Mouse (Mus musculus) urinary bladder, postnatal 10 days (tissue): ENCODE results near the gene Slc25a21.

Experiments used
- DNase-seq: peaks from one replicate; pipeline ENCODE4 v3.0.0; 2022; ENCODE audit warnings: low spot score

Gene Slc25a21

DNA sequence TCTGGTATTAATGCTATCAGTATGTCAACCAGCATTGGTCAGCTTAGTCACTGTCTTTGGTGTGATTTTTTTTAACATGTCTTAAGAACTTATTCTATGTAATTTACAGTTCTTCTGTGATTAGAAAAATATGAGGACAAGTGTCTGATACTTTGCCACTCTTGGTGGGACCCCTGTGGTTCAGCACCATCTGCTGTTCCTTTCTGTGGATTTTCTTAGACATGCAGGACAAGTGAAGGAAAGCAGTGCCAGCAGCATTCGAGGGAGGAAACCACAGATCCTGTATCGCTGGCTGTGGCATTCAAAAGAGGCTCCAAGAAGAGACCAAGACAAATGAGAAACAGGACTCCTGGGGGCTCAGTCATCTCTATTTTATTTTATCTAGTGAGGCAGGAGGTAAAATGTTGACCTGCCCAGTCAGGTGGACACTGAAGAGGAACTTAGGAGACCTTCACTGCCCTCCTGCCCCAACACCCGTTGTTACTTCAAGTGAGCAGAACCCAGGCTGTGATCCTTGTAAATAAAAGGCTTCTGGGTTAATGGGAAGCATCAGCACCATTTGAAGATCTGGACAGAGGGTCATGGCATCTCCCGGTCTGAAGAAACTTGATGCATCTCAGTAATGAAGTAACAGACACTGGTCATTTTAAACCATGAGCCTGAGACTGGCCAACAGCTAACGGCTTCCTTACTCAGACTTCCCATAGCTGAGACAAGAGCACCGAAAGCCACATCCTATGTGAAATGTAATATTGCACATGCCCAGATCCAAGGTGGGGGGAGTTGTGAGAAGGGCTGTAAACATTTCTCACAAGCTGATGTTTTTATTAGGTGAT lies 306.2 kb downstream of the Slc25a21 start:
- no peak for DNase-seq

DNA sequence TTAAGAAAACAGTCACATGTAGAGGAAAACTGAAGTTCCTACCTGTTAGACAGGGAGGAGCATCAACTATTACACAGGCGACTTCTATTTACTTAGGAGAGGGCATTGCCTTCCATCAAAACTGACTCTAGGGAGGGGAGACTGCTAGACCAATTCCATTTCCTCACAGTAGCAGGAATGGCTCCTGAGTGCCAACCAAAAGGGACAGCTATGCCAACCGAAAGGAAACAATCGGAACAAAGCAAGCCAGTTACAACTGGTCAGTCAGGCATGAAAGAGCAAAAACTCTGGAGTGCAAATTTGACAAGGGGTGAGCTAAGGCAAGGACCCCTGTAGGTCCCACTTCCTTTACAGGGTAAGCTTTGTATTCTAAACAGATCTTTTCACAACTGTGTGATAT lies 319.5 kb downstream of the Slc25a21 start:
- no peak for DNase-seq

DNA sequence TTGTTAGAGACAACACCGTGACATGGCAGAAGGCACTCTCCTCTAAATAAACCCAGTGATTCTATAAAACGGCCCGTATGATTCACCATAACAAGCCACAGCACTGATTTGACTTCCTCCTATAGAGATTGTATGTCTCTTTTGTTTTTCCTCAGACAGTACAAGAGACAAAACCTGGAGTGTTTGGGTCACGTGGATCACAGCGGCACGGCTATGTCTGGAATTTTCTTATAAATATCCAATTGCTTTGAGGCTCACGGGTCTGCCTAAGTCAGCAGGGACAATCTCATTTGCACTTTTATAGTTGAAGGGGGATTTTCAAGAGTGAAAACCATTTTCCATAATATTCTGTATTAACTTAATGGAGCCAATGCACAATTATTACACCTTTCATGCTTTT lies 320.7 kb downstream of the Slc25a21 start:
- DNase-seq = no peak

GRCm38 (mm10) chr12:56873204-56873603 lies 324.1 kb downstream of the Slc25a21 start:
- no peak for DNase-seq

DNA sequence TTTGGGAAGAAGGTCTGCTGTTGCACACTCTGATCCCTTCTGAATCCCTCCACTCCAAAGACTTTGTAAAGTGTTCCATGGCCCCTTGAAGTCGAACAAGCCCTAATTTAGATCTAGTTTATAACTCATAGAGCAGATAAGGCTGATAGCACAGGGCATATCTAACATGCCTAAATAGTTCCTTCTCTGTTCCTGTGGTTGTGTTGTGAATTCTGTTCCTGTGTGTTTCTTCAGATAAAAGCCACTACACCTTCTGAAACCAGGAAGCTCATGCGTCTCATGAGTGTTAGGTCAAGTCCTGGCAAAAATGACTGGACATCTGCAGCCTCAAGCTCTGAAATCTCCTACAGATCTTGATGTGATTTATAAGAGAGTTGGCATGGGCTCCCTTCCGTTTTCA lies 326.7 kb downstream of the Slc25a21 start:
- DNase-seq = no peak

- no peak for DNase-seq
Observed at GRCm38 (mm10) chr12:56863873-56864562, 333.3 kb downstream of the Slc25a21 start.

GRCm38 (mm10) chr12:56852679-56853078 lies 344.6 kb downstream of the Slc25a21 start:
- no peak for DNase-seq

GRCm38 (mm10) chr12:56851464-56851863 lies 345.8 kb downstream of the Slc25a21 start:
- DNase-seq = no peak

DNA sequence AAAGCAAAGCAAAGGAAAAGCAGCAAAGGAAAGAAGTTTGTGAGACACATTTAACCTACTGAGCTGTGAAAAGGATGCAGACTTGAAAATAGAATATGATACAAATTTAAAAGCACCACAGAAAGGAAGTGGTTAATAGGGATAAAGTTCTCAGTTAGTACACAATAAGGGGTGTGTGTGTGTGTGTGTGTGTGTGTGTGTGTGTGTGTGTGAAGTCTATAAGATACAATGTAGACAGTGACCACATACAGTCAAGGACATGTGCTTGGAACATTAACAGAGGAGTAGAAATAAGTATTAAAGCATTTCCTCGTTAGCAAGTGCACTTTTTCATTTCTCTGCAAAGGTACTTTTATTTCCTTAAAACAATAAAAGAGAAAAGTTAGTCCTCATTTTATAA lies 367.3 kb downstream of the Slc25a21 start:
- DNase-seq = no peak

DNA sequence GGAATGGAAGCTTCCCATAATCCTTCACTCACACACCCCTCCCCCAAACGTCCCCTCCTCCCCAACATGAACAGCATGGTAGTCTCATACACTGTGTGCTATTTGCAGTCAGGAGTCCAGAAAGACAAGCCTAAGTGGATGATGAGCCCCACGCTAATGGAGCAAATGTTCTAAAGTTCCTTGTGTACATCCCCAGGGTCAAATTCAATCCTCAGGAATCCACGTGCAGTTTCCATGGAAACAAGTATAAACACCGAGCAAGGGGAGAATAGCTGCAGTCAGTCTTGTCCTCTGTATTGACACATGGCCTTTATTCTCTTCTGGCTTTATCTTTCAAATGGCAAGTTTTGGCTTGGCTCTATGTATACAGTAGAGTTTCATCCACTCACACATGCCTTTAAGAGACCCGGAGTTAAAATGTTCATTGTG lies 367.8 kb downstream of the Slc25a21 start:
- no peak for DNase-seq

DNA sequence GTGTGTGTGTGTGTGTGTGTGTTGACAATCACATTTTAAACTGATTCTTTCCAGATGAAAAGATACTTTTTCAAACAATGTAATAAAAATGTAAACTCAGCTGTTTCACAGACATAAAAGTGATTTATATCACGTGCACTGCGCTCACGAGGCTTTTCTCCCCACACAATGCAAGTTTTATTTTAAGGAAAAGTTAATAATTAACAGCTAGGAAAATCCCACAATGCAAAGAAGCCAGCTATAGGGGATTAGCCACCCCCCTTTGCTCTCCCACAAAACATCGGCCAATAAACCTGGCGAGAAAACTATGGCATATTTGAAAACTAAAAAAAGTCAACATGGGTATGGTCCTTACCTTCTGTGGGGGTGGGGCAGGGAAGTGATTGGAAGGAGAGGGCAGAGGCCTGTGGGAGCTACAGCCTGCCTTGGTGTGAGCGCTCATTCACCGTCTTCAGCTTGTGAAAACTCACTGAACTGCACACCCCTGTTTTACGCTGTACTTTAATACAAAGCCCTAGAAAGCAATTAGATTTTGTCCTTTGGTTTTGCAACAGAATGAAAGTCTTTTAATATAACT lies 369.4 kb downstream of the Slc25a21 start:
- DNase-seq = no peak

DNA sequence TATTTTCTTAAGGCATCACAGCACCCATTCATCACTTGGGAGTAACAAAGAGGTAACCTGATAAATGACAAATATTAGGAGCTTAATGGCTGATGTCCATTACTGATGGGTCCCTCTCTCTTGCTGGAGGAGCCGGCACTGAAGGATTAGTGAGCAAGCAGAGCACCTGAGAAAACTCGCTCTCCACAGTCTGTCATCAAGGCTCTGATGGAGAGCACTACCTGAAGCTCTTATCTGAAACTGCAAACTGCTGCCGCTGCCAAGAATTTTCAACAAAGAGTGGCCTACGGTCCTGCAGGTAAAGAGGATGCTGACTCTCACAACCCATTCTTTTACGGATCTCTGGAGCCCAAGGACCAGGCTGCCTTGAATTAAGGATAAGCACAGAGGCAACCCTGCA lies 372.6 kb downstream of the Slc25a21 start:
- no peak for DNase-seq

DNA sequence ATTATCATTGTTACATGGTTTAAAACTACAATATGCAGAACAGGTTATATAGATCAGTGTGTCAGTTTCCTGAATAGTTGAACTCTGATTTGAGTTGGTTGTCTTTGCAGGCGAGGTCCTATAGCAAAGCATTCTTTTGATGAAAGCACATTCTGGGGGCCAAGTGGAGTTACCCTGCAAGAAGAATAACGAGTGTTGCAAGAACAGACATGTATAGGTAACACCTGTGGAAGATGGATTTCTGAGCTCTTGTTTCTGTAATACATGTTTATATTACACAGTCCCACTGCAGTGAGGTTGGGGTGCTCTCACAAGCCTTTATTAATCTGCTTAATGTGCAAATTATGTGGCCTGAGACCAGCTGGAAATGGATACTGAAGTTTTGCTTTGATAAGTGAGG lies 375.1 kb downstream of the Slc25a21 start:
- no peak for DNase-seq

- DNase-seq = no peak
Observed at GRCm38 (mm10) chr12:56820604-56821003, 376.7 kb downstream of the Slc25a21 start.

- DNase-seq = no peak
Observed at GRCm38 (mm10) chr12:56807483-56807882, 389.8 kb downstream of the Slc25a21 start.

DNA sequence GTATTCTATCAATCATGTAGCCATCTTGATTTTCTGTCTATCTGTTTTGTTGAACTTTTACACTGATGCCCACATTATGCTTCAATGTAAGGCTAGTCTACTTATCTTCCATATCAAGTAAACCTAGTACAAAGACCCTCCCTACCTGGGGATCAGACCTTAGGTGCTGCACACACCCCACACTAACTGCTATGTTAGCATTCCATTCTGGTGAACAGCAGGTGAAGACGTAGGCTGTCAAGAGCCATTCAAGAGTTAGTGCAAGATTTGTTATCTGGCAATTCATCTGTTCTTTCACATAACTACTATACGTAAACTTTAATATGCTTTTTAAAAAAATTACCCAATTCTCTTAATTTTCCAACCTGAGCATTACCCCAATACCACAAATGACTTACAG lies 390.2 kb downstream of the Slc25a21 start:
- DNase-seq = no peak

DNA sequence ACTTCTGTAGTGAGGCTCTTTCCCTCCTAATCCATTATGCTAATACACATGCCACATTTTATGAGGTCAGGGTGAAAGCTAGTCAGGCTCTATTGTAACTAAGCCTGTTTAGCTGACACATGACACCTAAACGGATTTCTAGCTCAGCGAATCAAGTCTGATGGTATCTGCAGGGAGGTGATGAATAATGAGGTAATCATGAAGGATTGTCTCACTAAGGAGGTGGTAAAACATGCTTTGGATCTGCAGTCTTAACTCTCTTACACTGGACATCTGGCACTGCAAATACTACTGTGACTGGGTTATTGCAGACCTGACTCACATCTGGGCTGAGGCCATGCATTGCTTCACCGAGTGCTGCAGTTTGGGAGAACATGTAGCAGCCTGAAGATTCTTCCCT lies 392.8 kb downstream of the Slc25a21 start:
- DNase-seq = no peak

DNA sequence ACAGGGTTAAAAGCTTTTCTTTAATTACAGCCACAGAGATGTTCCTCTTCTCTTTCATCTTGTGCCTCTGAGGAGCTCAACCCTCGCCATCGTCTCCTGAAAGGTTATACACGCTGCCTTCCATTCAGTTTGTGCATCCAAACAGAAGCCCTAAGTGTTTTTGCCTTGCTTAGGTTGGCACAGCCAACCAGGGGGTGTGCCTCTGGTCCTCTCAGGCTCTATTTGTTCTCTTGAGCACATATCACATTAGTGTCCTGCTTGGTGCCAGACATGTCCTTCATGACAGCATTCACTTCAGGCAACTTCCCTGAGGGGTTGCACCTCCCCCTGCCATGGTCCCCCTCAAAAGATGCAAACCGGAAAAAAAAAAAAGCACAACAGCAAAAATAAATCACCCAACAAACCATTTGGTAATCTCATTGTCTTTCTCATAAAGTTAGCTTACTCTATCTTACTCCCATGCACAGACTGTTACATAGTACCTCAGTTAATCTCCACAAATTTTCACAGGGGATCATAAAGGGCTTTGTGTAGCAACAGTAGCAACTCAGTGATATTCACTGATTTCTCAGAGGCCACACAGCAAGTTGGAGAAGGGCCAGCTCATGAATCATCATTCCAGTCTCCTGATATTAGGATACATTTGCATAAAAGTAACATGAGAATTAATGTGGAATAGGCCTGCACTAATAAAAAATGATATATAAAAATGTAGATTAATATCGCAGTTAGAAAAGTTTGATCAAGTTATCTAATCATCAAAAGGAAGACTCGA lies 398.4 kb downstream of the Slc25a21 start:
- no peak for DNase-seq

GRCm38 (mm10) chr12:56789236-56789635 lies 408.0 kb downstream of the Slc25a21 start:
- no peak for DNase-seq

GRCm38 (mm10) chr12:56785250-56785649 lies 412.0 kb downstream of the Slc25a21 start:
- DNase-seq = no peak

- no peak for DNase-seq
Observed at GRCm38 (mm10) chr12:56781196-56781595, 416.1 kb downstream of the Slc25a21 start.

GRCm38 (mm10) chr12:56779621-56780020 lies 417.7 kb downstream of the Slc25a21 start:
- no peak for DNase-seq
